Mouse (Mus musculus) layer of hippocampus, adult 9-10 months (tissue): ENCODE measurements at regions not wholly inside any gene's neighbourhood (a gene's known extent, or its start where the extent isn't known, plus 50 kb on each side); places are given as distances from the start of the nearest gene placed in this dataset.
"Not testable (repeated sequence)": the region's sequence is repeated elsewhere in the genome, so short reads cannot be mapped to it uniquely, and the experiment has no call there.

Source experiments
- DNase-seq: peaks from one replicate; pipeline ENCODE4 v3.0.0; 2022; ENCODE audit warnings: low spot score

DNA sequence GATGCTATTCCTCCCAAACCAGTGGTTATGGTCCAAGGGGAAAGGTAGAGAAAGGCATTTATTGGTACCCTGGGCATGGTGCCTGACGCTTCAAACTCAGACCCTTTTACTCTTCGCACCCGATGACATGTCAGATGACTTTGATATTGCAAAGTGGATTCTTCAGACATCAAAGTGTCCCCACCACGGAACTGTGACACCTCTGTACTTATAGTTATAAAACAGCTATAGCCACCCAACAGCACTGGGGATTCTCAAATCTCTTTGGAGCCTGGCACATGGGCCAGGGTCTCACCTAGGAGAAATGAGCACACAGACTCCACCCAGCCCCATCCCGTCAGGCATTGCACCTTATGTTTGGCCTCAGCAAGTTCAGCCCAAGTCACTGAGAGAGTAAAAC is 329.3 kb upstream of the 3110018I06Rik start:
- no peak for DNase-seq

GRCm38 (mm10) chr12:107160137-107160536 is 328.3 kb upstream of the 3110018I06Rik start:
- DNase-seq: no peak

DNA sequence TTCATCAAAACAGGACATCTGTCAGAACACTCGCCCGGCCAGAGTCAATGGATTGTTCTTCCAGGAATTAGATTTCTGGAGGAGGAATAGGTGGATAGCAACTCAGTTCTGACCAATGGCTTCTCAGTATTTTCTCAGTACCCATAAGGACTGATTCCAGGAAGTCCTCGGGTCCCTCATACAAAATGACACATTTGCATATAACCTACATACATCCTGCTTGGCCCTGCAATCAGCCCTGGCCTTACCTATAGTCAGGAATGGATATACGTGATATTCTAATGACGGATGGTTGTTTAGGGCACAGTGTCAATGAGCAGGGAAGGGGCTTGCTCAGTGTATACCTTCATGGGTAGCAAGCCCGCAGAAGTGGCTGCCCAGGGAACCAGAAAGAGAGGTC is 327.8 kb upstream of the 3110018I06Rik start:
- no peak for DNase-seq

- no peak for DNase-seq
These were observed 317.5 kb upstream of the 3110018I06Rik start for GRCm38 (mm10) chr12:107170926-107171325.

- DNase-seq: no peak
These were observed 316.8 kb upstream of the 3110018I06Rik start for GRCm38 (mm10) chr12:107171676-107172075.

- no peak for DNase-seq
These were observed 309.8 kb upstream of the 3110018I06Rik start for GRCm38 (mm10) chr12:107178676-107179075.

DNA sequence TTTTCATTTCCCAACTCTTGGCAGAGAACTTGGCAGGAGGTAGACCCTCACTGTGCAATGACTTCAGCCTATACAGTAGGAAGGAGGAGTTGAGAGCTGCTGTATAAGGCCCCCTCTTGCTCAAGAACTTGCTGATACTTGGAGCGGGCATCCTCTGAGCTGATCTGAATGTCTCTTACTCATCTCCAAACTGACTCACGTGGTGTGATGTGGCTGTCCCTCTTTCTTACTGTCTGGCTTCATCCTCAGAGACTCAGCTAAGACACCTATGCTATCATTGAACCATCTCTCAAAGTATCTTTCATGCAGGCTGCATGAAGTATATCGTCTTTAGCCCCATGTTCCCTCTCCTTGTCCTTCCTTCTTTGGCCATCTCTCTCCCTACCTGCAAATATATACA is 307.9 kb upstream of the 3110018I06Rik start:
- DNase-seq: no peak

GRCm38 (mm10) chr12:107181291-107181690 is 307.1 kb upstream of the 3110018I06Rik start:
- DNase-seq: no peak

- DNase-seq: no peak
These were observed 306.3 kb upstream of the 3110018I06Rik start for GRCm38 (mm10) chr12:107182091-107182655.

- no peak for DNase-seq
These were observed 305.1 kb upstream of the 3110018I06Rik start for GRCm38 (mm10) chr12:107183283-107183682.

DNA sequence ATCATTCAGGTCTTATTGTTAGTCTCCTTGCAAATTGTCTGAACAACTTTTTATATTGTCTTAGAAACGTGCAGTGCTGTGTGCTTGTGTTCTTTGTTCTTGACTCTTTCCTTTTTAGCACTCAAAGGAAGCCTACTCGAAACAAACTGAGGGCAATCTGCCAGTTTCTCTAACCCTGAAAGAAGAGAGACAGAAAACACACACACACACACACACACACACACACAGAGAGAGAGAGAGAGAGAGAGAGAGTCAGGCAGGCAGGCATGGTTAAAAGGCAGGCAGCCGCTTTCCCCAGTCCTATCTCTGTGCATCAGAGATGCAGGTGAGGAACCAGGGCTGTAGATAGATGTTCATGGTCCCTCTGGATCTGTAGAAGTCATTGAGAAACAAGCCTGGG is 304.0 kb upstream of the 3110018I06Rik start:
- no peak for DNase-seq

DNA sequence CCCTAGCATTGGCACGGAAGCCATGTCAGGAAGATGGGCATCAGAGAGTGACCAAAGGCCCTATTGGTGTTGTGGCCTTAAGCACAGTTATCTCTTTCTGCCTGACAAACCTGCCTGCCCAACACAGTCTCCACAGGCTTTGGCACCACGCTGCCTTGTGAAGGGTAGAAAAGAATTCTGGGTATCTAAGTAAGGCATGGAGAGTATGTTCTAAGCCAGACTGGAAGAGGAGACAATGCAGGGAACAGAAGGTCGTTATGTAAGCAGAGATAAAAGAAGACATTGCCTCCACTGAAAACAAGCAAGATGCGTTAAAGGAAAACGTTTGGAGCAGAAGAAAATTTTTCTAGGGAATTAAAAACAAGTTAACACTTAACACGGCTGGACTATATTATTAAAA is 302.1 kb upstream of the 3110018I06Rik start:
- DNase-seq: no peak

GRCm38 (mm10) chr12:107188055-107188454 is 300.4 kb upstream of the 3110018I06Rik start:
- no peak for DNase-seq

DNA sequence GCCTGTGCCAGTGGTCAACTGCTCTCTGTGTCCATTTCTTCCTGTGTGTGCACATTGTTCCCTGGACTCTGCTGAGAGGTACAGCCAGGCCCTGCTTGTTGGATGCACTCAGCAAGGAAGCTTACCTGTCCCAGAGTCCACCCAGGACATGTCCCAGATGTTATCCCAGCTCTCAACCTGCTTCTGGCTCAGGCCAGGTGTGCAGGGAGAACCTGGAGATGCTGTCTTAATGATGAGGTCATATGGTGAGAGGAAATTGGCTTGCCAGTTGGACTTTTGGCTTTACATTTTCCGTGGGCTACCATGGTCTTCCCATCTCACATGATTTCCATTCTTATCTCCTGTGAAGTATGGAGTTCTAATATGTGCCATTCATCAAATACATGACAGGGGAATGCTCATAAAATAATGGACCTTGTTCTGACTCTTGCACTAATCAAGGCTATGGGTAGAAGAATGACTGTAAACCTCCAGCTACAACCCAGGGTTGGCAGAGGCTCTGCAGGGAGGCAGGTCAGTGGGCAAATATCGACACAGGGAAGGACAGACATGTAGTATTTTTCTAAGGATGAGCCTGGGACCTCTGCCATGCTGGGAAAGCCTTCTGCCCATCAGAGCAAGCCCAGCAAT is 289.9 kb upstream of the 3110018I06Rik start:
- DNase-seq: no peak

- no peak for DNase-seq
These were observed 287.5 kb upstream of the 3110018I06Rik start for GRCm38 (mm10) chr12:107200903-107201302.

DNA sequence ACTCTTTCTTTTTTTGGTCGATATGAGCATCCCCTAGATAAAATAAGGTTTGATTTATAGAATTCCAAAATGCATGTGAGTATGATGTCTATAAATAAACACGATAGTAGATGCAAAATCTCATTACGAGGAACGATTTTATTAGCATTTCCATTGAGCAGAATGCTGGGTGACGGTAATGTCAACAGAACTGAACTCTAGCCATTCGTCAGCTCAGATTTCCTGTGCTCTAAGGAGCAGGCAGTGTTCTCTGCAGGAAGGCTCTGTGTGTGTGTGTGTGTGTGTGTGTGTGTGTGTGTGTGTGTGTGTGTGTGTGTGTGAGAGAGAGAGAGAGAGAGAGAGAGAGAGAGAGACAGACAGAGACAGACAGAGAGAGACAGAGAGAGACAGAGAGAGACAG is 279.6 kb upstream of the 3110018I06Rik start:
- DNase-seq: not testable (repeated sequence)

DNA sequence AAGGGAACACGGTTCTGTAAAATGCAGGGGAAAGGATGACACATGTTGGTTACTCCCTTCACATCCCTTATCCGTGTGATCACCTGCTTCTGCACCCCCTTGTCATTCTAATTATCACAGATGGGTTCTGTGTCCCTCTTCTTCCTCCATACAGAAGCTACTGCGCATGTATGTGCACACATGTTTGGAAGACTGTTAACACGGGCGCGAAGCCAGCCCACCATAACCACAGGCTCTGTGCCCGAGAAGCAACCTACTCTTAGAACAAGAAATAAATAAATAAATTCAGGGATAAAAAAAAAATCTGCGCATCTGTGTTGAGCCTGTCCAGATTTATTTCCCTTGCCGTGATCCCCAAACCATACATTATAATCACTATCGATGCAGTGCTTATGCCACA is 275.6 kb upstream of the 3110018I06Rik start:
- DNase-seq: peak; percentile 27

DNA sequence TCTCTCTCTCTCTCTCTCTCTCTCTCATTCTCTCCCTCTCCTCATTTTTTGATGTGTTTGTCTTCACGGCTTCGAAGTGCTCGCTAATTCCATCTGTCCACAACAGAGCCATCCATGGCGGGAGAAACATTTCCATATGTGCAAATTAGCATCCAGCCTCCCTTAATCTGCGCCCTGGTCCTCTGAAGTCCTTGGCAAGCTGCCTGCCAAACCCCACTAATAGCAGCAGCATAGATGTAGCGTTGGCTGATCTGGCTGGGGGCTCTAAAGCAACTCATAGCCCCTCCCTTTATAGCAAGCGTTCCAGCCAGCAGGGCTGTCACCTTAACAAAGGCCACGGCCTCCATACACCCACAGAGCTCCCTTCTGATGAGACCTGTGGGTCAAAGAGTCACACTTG is 272.3 kb upstream of the 3110018I06Rik start:
- DNase-seq: no peak

DNA sequence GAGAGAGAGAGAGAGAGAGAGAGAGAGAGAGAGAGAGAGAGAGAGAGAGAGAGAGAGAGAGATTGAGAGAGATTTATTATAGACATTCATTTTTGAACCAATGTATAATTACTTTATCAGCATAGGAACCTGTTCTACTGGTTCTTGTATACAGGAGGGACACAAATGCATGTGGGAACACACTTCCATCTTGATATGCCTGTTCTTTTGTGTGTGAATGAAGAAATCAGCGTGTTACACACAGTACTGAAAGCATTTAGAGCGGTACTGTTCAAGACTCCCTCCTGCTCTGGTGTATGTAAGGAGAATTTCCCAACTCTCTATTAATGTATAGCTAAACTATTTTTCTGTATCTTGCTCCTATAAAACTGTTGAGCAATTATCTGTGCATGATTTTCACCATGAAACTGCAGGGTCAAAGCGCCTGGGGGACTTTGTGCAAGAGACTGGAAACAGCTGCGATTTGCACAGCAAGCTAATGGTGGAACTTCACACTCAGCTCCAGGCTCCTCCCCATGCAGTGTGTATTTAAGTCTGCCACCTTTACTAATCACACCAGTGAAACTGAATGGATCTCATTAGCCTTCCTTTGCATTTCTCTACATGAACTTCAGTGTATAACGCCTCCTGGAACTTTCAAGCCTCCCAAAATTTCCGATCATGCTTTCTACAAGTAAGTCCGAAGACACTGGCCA is 267.0 kb upstream of the 3110018I06Rik start:
- DNase-seq: no peak

- DNase-seq: no peak
These were observed 266.3 kb upstream of the 3110018I06Rik start for GRCm38 (mm10) chr12:107222106-107222505.

GRCm38 (mm10) chr12:107230097-107230496 is 258.3 kb upstream of the 3110018I06Rik start:
- no peak for DNase-seq

DNA sequence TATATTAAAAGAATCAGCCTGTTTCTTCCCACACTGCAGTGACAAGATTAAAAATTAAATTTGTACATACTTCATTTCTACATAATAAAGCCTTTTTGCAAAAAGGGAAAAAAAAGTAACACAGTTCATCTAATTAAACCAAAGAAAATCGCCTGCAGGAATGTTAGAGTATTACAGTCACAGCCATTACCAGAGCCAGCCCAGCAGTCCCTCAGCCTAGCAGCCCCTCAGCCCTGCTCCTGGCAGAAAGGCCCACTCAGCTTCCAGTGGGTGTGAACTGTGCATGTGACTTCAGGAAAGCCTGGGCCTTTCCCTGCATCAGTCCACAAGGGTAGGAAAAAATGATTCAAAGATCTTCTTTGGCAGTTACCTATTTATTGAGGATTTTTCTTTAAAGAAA is 256.8 kb upstream of the 3110018I06Rik start:
- DNase-seq: no peak

GRCm38 (mm10) chr12:107250747-107251470 is 237.5 kb upstream of the 3110018I06Rik start:
- no peak for DNase-seq
